Mouse (Mus musculus) adrenal gland (tissue): ENCODE results near the gene Ddx52.

Source experiments
- intact Hi-C: fragments of 180-260 bp; cut with DNase I; formaldehyde crosslinking; loops from one replicate; pipeline ENCODE4 v1.15.1; 2025
- long read RNA-seq, 2 experiments: library from polyadenylated mRNA; unstranded; transcript quantifications; one replicate each; pipeline ENCODE4 v2.0.0; 2020; ENCODE audit warnings: borderline replicate concordance in 1 of 2; ENCODE audit not compliant: insufficient replicate concordance in 1 of 2

Ddx52 gene
- long read RNA-seq, experiment 1, transcript Ddx52-201 (15 exons, 3,194 nt) = major isoform, 6 of 38 reads
- long read RNA-seq, experiment 1, partial matches to known transcripts = 32 of 38 reads
- long read RNA-seq, experiment 1, other reads (novel, unspliced or antisense) = 0 of 38 reads
- long read RNA-seq, experiment 2, partial matches to known transcripts = 30 of 35 reads
- long read RNA-seq, experiment 2, other reads (novel, unspliced or antisense) = 1 of 35 reads

DNA sequence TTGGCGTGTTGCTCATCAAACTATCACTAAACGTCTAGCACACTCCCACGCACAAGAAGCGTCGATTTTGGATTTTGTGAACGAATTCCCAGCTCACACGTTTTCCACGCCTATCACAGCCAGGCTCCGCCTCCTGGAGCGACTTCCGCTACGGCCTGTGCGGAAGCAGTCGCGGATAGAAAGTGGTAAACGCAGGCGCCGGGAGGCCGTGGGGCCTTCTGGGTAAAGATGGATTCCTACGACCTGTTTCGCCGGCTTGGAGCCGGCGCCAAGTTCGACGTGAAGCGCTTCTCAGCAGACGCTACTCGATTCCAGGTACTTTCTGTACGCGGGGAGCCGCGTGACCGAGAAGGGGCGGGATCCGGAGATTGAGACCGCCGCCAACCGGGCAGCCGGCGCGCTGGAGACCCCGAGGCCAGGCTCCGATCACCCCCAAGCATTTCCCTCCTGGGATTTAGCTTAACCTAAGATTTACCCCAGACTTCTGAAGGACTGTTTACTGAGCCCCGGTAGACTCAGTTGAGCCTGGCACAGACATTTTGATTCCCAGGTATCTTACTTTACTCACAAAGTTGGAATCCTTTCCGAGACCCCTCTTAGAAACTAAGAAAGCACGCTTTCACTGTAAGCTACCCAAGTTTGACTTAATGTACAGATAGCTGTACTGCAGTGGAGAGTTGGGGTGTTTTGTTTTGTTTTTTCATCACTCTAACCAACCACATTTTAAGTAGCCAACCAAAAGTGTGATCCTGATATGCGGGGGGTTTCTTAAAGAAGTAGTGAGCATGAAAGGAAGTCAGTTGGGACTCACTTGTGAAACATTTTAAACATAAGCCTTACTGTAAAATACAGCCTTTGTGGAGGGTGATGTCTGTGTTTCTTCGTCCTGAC lies at the start of gene Ddx52:
Ddx52 (plus strand) TSS at position 113 of the 891 bp plus-strand sequence.
- intact Hi-C loops = no loop called here

DNA sequence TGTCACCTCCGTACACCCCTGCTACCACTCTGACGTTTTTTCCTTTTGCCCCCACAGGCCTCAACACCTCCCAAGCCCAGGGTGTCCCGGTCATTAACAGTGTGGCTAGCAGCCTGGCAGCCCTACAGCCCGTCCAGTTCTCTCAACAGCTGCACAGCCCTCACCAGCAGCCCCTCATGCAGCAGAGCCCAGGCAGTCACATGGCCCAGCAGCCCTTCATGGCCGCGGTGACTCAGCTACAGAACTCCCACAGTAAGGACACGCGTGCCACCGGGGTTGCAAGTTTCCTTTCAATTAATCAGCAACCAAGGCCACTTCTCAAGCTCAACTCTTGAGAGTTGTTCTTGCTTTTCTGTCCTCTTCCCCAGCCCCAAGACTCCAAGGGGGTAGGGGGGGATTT lies 48.5 kb upstream of the Ddx52 start:
- intact Hi-C loops = no loop called here

DNA sequence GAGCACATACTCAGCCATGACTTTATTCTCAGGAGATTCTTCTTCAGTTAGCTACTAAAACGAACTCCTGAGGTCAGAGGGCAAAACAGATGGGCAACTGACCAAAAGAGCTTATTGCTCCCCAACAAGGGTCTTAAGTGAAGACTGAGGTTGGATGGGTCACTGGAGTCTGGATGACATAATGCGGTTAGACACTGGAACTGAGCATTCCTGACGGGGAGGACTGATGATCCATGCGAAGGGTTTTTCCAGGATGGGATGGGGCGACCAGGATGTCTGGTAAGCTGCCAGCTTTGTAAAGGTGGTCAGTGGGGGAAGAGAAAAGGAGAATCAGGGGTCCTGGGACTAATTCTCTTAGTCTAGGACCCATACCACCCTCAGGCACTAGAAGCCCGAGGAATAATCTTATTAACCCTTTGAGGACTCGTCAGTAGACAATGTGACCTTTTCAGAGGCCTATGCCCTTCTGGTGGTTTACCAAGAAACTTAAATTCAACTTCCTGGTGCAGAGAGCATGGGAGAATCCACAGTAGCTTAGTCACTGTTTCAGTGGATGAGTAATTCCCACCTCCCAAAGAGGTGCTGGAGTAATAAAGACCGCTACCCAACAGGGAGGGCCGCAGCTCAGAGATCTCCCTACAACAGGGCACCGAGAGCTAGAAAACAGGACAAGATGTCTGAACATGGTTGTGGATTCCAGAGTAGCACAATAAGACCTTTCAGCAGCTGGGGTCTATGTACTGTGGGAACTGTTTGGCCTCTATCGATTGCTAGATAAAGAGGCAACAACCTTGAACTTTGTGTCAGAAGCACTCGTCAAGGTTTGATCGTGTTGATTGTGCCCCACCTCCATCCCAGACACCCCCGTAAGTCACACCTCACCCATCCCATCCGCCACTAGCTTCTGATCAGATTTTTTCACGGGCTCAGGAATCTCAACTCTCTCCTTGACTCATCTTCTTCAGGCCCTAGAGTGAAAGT lies 45.1 kb upstream of the Ddx52 start:
- intact Hi-C loops = no loop called here

DNA sequence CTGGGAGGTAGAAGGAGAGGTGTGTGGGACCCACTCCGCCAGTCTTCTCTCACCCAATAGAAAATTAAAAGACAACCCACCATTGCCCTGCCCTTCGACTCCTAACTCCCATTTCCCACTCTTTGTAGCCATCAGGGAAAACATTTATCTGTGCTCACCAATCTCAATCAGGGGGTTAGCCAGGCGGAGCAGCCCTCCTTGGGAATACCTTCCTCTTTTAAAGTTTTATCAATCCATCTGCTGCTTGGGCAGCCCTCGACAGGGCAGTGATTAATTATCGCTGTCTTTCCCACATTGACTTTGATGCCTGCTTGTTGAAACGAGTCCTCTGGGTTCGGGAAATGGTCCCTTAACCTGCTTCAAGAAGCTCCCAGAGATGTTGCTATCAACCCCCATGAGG lies 44.3 kb upstream of the Ddx52 start:
- intact Hi-C loops = no loop called here

DNA sequence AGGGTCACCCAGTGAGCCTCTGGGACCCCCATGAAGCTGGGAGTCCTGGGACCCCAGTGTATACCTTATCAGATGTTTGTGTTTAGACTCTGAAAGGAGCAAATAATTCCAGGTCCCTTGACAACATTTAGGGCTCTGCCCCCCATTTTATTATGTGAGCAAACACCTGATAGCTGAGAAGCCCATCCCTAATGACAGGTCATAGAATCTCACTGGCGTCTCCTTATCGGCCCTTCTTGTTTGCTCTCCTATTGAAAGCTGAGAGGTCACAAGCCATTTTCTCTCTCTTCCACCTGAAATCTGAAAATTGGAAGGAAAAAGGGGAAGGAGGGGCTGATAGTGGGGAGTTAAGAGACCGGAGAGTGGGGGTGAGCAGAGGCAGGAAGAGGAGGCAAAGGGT lies 39.0 kb upstream of the Ddx52 start:
- intact Hi-C loops = no loop called here

DNA sequence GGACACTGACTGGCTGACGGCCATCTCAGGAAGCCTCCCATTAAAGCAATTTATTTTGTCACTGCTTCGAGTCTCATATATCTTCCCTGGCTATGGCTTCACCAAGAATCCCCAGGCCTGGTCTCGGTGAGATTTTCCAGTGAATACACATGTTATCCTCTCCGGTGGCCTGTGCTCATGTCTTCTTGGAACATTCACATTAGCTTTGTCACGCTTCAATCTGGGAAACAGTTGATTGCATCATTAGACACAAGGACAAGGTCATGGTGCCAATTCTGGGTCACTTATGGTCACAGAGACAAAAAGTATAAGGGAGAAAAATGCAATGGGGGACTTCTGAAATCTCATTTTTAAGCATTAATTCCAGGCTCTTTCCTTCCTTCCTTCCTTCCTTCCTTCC lies 36.1 kb upstream of the Ddx52 start:
- intact Hi-C loops = no loop called here

DNA sequence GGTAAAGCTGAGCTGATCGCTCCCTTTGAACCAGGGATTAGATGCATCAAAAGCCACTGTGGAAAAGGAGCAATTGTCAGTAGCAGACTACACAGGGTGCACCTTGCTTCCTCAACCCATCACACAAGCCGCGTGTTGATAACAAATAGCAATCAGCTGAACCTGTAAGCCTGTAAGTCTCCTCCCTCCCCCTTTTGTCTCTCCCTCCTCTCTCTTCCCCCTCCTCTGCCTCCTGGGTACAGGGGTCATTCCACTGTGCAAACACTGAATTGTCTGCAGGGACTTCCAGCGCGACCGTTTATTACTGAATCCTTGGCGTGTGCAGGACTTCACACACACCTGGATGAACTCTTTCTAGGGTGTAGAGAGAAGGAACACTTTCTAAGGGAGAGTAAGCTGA lies 33.5 kb upstream of the Ddx52 start:
- intact Hi-C loops = no loop called here

DNA sequence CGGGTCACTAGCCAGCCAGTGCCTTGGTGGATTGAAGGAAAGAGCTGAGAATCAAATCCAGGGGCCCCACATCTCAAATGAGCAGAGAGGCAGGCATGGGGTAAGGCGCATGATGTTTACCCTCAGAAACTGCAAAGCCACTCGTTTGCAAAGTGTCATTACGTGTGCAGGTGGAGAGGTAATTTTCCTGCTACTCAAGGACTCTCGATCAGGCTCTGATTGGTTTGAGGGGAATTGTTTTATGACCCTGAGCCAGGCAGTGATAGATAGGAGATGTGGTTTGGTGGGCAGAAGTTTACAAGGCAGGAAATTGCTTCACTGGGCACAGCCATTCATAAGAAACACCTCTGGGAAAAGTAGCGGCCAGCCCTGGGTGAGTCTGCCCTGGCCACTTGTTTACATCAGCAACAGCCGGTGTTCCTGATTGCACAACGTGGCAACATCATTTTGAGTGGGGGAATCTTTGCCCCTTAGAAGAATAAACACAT lies 28.0 kb upstream of the Ddx52 start:
- intact Hi-C loops = no loop called here

DNA sequence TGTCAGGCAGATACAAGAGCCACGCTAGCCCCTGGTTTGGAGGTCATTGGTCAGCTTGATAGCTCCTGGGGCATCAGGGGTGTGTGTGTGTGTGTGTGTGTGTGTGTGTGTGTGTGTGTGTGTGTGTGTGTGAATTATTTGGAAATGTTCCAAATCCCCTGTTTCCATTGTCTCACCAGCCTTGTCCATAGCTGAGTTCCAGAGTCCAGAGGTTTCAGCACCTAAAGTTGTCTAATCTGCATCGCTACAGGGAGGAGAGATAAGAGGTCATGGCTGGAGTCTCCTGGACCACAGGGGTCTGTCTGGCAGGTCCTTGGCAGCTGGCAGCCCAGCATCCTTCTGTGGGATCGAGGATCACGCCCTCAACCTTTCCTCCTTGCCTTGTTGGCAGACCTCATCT lies 27.4 kb upstream of the Ddx52 start:
- intact Hi-C loops = no loop called here

DNA sequence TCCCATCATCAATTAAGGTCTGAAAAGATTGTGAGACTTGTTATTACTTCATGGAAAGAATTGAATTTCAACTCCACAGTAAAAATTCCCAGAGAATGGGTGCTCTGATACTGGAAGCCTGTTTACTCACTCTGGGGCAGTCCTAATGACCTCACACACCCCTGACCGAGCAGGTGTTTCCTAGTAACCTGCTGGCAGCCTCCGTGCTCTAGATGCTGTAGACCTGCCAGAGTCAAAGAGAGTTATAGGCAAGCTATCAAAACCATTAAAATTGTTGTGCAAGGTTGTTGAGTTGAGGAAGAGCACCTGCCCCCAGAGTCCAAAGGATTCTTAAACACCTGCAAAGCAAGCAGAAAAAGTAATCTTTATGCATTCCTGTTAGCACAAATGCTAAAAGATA lies 19.3 kb upstream of the Ddx52 start:
- intact Hi-C loops = no loop called here

DNA sequence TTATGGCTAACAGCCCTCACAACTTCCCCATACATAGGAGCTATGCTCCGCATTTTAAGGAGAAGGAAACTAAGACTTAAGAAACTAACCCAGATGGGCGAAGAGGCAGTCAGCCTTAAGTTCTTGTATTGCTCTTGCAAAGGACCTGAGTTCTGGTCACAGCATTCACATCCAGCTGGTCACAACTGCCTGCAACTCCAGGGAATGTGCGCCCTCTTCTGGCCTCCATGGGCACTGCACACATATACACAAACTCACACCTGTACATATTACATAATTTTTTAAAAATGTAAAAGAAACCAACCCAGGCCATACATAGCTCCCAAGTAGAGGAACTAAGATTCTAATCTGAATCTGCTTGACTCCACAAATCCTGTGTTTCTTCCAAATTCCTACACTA lies 14.8 kb upstream of the Ddx52 start:
- intact Hi-C loops = loop anchor here (5.0 kb wide), 1 partner anchor 95 kb away; no protein-coding TSS in a partner anchor

DNA sequence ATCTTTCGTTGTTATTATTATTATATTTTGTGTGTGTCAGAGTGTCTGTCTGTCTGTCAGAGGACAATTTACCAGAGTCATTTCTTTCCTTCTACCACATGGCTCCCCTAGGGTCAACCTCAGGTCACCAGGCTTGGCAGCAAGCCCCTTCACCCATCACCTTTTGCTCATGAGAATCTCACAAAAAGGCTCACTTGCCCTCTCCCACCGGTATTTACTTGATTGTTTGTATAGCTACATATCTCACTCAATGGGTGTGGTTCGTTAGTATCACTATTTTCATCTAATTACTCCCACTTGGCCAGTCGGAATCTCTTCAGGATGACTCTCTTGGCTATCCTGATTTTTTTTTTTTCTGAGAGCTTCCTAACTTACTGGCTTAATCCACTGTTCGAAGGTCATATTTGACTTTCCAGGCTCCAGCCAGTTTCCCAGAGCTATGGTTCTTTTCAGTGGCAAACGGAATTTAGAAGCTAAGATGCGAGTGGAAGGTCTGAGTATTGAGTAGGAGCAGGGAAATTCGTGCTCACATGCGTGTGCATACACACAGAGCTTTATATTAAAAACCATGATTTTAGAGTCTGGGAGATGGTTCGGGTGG lies 9.3 kb upstream of the Ddx52 start:
- intact Hi-C loops = loop anchor here (5.0 kb wide), 1 partner anchor 115 kb away; no protein-coding TSS in a partner anchor

DNA sequence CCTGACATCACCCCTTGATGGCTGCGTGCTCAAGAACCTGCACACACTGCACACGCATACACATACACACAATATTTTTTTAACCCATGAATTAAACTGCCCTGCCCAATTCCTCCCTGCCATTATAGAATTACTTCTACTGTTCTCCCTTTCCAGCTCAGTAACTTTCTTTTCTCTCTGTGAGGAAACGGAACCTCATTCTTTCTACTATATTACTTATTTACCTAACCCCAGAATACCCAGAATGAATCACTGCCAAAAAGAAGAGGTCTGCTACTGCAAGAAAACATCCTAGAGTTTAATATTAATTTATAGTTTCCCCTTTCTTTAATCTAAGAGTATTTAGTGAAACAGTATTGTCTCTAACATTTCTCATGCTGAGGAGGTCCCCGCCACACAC lies 8.5 kb upstream of the Ddx52 start:
- intact Hi-C loops = loop anchor here (5.0 kb wide), 1 partner anchor 116 kb away; no protein-coding TSS in a partner anchor

DNA sequence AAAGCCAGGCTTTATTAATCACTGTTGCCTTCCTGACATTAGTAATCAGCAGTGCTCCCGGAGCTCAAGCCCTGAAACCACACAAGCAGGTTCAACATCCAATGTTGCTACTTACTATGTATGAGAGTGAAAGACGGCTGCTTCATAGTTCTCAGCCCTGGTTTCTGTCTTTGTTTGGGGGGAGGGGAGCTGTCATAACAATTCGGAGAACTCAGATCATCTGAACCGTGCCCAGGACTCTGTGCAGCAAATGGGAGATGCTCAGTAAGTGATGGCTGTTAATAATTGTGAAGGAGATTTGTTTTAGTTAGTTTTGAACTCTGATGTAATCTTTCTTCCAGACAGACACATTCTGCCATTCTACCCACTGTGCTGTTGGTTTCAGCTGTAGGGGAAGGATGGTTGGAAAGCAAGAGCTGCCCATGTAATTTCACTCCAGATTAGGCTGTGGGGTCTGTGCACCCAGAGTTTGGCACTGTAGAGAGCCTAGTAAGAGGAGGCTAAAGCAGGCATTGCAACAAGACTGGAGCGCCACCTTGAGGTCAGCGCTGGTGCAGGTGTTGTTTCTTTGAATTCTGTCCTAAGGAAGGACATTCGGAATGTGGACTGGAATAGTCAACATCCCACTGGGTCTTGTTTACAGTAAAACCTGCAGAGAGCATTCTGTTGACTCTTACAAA lies 5.7 kb upstream of the Ddx52 start:
- intact Hi-C loops = loop anchor here (5.0 kb wide), 1 partner anchor 149 kb away; no protein-coding TSS in a partner anchor

DNA sequence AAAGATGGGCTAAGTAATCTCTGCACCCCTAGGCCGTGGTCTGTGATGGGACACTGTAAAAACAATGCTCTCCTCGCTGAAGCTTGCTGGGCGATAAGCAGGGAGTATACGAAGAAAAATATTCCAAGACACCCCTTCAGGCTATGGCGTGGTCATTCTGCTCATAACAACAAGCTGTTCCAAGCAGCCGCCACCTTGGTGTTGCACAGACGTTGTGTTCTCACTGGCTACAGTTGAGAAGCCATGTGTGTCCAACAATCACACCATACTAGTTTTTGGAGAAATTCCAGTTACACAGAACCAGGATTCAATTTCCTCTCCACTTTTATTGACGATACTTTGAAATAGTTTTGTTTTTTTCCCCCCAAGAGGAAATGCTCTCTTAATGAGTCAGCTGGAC lies 3.3 kb upstream of the Ddx52 start:
- intact Hi-C loops = loop anchor here (5.0 kb wide), 1 partner anchor 151 kb away; no protein-coding TSS in a partner anchor

DNA sequence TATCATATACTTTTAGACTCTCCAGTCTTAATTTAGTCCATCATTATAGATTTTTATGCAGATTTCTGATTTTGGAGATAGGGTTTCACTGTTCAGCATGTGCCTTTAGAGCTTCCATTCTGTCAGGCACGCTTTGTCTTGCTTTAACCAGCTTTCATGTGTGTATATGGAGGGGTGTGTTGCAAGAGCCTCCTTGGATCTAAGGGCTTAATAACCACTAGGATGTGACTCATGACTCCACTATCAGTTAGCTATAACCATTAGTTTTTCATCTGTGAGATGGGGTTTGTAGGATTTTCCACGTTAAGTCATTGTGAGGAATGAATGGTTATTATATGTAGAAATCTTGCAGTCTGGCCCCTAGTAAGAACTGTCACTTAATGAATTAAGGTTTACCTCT lies 15.0 kb downstream of the Ddx52 start:
- intact Hi-C loops = no loop called here

DNA sequence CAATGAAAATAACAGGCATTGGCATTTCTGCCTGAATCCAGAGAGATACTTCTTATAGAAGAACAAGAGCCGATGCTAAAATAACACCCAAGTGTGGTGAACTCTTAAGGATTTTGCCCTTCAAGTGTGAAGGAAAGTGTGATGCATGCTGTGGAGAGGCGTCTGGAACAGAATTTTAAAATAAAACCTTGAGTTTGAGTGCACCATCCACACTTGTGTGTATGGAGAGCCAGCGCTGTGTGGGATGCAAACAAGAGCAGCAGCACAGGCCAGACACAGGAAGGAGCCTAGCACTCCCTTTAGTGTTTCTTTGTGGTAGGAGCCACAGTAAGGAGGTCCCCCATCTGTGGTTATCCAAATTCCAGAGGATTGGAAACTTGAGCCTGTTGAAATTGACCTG lies 20.1 kb downstream of the Ddx52 start:
- intact Hi-C loops = no loop called here

DNA sequence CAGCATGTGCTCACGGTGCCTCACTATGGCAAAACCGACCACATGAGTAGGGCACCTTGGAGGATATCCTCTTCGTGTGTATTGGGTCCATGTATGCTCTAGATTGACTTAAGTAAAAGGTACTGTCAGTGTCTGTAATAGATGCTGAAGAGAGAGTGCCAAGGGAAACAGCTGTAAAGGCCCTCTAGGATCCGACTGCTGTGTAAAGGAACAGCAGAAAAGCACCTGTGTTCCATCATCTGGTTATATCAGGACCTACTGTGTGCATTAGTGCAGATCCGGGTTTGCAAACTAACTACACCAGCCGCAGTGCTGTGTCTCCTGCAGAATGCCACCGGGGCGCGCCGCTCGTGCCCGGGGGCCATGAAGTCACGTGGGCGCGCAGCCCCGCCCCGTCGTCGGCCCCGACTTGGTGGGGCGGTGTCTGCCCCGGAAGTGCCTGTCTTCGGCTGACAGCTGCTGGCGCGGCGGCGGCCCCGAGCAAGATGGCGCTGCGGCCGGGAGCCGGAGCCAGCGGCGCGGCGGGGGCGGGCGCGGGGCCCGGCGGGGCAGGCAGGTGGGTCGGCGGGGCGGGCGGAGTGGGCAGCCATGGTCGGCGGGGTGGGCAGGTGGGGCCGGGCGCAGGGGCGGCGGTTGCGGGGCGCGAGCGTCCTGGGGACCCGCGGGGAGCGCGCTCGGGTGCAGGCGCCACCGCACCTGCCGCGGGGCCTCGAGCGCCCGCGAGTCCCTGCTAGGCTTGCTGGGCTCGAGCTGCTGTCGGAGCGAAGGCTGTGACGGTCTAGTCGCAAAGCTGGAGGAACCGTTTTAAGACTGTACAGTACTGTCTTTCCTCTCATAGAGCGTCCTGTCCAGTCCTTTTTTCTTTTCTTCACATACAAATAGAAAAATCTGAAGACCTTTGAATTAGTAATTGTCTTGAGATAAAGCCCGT lies 22.4 kb downstream of the Ddx52 start, which contains the start of gene Synrg:
Synrg (plus strand) TSS at position 438 of the 931 bp plus-strand sequence.
- intact Hi-C loops = no loop called here
